Mouse (Mus musculus) adrenal gland, adult (tissue): ENCODE results near the gene Tfap2a.

Experiments
- DNase-seq, 2 experiments: peaks; one replicate each; pipeline ENCODE4 v3.0.0; 2022 to 2023; ENCODE audit warnings: low spot score in 1 of 2; ENCODE audit not compliant: inconsistent age in 2 of 2

Tfap2a gene

DNA sequence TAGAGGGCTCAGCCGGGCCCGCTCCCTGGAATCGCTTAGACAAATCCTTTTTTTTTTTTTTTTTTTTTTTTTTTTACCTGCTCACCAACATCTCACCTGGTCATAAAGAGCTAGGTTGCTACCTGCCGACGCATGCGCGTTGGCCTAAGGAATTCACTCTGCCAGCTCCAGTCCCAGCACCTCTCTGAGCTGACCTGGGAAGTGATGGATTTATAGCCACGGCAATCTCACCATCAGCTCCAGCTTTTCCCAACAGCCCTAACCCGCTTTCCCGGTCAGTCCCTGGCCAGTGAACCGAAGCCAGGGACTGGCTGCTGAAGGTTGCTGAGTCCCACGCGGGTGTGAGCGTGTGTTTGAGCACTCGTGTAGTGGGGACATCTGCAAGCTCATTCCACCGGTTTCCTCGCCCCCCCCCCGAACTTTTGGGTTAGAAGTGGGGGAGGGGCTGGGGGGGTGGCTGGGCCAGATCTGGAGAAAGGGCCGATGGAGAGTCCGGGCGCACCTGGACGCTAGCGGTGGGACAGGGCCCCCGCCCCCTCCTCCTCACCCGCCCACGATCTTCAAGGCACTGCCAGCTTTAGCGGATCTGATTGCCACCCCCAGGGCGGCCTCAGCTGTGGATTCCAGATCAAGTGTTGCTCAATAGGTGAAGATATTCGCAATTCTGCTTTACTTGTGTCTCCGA, at the start of gene Tfap2a:
Gene Tfap2a (minus strand): TSS at position 181 of the 685 bp plus-strand sequence.
- DNase-seq, result no peak

DNA sequence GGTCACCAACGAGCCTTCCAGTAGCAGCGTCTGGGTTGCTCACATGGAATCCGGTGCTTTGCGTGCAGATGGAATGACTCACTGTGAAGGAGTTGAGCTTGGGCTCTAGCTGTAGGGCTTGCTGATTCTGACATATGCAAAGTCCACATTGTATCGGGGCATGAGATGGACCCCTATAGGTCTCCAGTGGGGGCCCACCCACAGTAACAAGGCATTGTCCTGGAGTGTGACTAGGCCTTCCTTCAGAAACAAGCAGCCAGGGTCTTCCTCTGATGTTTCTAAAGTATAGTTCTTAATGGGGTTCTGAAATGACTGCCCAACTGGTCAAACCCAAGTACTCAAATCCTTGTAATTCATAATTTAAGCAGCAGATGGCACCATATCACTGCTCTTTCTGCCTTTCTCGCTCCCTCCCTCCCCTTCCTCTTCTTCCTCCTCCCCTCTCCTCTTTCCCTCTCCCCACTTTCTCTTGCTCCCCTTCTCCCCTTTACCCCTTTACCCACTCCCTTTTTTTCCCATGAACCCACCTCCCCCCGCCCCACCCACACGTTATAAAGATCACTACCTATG, 46.1 kb upstream of the Tfap2a start:
- DNase-seq, result peak in 1 of 2 experiments; percentile 70

DNA sequence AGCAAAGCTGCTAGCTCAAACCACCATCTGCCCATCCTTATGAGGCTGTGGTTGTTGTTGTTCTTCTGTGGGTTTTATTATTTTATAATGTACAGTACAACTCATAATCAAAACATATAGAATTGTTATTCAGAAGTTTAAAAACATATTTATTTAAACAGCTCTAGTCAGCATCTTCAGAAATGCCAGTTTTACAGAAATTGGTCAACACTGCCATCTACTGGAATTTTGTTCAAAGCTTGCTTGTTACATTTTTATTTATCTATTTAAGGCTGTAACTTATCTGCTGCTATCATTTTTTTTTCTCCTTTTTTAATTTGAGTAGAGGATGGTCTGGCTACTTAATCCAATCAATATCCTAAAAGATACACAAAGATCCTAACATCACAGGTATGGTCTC, 19.8 kb upstream of the Tfap2a start:
- DNase-seq, result peak in 1 of 2 experiments; percentile 52

DNA sequence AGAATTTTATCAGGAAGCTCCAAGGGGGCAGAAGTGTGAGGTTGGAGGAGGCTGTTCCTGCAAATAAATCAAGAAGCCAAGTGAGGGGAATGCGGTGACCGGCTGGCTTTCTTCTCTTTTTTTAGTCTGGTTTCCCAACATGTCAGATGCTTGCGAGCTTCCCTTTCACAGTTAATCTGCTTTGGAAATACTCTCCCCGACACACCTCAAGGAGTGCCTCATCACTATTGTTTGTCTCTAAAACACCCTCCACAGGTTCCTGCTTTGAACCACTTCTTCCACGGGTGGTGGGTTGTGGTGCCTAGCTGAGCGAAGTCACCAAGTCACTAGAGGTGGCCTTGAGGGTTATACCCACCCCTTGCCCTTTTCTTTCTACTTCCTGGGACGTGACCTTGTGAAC, 18.2 kb upstream of the Tfap2a start:
- no peak for DNase-seq

DNA sequence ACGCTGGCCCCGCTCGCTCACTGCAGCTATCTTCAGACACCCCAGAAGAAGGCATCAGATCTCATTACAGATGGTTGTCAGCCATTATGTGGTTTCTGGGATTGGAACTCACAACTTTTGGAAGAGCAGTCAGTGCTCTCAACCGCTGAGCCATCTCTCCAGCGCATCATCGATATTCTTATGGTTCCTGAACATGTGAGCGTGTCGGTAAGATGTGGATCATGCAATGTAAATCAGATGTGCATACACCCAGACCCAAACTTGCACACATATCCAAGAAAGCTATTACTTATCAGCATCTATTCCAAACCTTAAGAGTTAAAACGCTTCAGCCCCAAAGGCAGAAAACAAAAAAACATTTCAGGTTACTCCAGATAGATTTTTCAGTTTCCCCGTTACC, 15.9 kb upstream of the Tfap2a start:
- no peak for DNase-seq

DNA sequence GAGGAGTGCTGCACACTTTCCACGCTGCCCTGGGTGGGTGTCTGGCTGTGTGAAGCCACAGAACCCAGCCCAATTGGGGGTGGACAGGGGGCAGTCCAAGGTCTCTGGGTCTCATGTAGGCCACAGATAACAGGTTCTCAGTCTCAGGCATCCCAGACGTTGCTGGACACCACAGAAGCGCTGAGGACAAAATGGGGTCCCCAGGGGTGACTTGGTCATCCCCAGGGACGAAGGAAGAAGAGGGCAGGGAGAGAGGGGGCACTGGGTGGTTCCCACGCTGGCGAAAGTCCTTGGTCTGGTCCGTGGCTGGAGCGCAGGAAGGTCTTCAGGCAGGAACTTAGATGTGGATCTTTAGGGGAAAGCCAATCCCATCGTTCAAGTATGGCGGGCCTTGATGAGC, 13.7 kb upstream of the Tfap2a start:
- DNase-seq, result no peak

DNA sequence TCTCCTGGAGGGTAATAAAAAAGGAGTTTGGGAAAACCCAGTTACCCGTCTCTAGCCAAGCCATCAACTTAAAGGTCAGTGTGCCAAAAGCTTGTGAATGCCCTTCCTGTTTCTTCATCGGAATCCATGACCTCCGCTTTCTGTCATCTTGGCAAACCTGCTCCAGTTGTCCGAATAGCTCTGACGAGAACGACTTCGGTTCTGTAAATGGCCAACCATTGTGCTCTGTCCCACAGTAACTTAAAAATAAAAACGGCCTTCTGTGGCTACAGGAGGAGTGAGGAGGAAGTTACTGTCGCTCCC, 11.4 kb upstream of the Tfap2a start:
- peak; percentile 15 to 63 for DNase-seq

DNA sequence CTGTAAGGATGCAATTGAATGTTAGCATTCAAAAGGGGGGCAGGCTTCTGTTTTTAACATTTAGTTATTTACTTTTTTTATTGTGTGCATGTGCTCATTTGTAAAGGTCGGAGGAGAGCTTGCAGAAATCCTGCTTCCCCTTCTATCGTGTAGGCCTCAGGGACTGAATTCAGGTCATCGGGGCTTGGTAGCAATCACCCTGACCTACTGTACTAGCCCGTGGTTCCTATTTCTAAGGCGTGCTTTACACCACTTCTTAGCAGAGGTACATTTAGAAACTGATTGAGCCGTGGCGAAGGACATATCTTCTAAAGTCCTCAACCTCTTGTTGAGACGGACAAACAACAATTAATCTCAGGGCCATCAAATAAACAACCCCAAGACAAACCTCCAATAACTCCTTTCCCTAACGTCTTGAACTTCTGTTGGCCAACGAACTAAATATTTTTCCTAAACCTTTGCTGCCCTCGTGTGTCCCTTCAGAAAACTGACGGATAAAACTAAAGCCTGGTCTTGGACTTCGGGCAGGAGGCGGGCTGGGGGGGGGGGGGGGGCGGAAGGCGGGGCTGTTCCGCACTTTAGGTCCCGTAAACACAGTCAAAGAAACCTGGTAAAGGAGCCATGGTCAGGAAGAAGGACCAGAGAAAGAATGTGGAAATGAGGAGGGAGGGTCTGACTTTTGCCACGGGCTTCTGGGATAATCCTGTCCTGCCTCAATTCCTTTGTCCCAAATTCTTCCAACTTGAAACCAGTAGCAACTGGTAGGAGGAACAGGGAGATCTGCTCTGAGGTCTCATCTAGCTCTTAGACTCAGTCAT, 10.8 kb upstream of the Tfap2a start:
- peak in 1 of 2 experiments; percentile 65 for DNase-seq

DNA sequence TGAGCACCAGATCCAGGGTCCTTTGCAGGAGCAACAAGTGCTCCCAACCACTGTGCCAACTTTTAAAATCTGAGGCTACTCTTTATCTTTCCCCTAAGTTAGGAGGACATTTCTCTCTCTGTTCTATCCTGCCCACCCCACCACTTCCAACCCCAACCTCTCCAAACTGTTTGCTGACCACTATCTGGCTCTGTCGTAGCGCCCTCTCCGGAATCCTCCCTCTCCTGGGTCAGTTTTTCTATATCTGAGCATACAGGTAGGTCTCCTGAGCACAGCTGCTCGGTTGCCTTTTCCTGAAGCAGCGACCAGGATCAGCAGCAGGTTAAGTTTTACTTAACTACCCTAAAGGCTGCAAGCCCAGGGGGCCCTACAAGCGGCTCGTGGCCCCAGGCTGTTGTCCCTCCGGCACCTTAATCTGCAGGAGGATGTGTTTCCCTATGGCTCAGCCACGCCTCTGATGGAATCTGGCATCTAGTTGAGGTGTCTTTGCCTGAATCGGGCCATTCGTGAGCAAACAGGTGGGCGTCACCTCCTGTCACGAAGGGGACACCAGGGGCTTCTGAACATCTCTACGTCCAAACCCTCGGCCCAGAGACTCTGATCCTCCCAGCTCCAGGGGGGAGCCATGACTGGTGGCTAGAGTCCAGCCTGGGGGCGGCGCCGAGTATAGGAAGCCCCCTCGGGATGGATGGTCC, 6.1 kb upstream of the Tfap2a start:
- DNase-seq, result no peak

DNA sequence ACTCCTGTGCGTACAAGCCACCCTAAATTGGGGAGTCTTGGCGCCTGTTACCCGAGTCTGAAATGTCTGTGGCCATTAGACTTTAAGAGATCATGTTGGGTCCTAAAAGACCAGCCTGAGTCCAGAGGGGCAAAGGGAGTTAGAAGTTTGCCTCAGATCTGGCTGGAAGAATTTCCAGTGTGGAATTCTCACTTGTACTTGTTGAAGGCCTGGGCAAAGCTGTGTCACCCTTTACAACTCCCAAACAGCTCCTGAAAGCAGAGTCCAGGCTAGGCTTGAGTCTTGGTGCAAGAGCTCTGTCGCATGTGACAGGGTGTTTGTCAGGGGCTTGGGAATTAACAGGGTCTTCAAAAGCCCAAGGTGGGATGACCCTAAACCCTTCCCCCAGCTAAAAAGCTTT, 5.0 kb upstream of the Tfap2a start:
- no peak for DNase-seq

DNA sequence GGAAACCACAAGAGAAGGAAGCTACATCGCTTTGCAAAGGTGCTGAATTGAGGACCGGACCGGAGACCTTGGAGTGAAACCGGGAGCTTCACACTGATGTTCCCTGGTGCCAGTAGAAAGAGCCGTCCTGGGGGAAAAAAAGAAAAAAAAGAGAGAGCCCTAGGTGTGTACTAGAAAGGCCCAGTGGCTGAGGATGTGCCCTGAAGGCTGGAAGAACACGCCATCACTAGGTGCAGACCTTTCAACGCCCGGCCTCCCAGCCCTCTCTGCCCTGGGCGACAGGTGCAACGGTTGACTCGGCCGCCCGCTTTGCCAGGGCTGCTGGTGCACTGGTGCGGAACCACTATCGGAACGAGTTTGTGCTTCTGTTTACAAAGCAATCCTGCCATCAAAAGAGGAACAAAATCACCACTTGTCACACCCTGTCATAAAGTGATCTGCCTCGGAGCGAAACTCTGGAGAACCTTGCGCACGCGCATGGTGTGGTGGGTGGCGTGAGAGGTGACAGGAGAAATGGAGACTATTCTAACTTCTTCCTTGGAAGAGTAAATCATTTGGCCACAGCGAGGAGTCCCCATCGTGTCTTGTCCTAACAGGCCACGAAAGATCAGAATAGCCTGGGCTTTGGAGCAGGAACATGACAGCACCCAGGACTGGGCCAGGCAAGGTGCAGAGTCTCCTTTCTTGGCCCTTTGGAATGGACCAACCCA, 3.8 kb upstream of the Tfap2a start:
- DNase-seq, result no peak

DNA sequence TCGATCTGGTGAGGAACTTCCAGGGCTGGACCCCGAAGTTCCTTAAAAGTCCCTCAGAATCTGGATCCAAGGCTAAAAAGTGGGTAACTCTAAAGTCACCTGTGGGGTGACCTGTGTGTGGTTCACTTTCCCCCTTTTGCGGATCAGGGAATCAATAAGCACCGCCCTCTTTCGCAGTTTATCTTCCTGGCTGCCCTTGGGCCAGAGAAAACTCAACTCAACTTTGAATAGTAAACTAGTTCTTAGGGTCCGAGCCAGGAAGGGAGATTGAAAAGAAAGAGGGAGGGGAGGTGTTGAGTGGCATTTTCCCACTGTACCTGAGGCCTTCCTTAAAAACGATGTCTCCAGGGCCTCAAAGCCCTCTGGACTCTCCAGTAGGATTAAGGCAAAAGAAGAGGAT, 3.3 kb upstream of the Tfap2a start:
- no peak for DNase-seq

DNA sequence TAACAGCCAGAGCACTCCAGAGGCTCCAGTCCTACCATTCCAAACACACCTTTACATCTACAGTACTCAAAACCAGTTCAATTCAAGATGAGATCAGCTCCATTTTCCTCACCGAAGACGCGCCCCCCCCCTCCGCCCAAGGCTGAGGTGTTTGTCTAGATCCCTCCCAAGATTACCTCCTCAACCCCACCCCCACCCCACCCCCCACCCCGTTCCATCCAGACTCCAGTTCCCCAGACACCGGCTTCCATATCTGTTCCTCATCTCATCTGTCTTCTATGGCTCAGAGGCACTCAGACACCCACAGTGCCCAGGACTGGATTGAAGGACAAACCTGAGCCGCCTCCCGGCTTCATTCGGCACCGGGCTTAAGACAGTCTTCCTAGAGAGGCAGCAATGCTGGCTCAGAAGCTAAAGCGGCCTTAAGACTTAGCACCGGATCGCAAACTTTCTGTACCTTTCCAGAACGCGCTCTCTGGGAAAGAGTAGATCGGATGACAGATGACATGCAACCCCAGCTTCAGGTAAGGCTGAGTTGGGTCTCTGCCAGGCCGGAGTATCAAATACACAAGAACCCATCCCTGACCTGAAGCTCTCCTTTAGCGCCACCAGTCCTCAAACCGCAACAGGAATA, 2.7 kb upstream of the Tfap2a start:
- DNase-seq, result no peak

DNA sequence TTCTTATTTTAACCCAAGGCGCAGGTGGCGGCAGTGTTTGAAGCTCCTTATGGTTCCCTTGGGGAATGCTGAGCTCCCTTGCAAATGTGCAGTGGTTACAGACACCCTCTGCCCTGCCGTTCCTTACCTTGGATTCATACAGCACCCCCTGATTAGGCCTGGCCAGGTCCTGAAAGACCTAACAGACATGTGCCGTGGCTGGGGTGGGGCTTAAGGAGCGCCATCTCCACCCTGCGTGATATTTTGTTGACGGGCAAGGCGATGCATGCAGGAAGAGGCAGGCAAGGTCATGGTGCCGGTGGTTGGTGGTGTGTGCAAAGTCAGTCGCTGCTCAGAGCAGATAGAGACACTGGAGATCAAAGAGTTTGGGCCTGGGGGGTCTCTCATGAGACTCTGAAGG, 1.7 kb upstream of the Tfap2a start:
- no peak for DNase-seq

DNA sequence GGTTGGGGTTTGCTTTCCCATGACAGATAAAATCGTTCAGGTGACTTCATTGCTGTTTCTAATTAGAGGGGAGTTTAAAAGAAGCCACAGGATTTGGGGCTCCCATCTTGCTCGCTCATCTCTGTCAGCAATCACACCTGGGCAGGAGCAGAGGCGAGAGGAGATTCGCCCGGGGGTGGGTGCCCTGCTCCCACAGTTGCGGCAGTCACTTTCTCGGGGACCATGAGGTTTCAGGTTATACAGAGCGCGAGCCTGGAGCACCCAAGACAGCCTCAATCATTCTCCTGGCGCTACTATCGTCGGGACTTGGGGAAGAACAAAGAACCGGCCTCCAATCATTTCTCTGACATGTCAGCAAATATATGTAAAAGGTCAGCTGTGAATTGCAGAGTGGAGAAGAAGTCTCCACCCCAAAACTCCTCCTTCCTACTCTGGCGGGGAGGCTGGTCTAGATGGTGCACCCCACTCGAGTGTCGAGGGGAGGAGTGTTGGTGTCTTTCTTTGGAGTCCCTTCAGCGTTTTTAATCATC, 1.0 kb upstream of the Tfap2a start:
- DNase-seq, result no peak

DNA sequence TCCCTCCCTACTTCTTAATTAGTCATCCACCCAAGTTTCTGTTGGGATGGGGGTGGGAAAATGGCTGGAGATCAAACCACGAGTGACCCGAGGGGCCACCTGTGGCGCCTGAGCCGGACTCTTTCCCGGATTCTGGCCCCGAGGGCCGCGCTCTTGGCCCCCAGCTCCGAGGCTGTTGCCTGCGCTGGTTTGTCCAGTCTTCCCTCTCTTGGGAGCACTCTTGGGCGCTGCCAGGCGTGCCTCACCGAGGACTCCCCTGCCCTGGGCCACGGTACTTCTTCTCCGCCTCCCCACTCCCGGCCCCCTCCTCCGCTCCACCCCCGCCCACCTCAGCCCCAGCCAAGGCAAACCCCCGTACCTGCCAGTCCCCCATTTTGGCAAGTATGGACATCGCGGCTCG, 415 bp downstream of the Tfap2a start:
- DNase-seq, result no peak

DNA sequence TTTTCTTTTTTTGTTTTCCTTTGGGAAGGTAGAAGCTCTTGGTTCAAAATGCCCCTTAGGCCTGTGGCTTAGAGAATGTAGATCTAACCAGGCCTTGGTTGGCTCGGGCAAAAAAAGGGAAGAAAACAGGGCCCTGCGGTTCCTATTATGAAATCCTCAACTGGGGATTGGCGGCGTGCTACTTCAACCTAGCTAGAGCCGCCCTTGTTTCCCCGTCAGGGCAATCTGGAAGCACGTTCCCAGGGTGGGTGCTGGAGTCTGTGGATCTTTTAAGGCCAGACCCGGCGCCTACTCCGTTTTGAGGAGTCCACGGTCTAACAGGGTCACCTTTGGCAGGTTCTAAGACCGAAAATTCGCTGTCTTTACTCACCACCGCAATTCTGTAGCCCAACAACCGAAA, 1.1 kb downstream of the Tfap2a start:
- no peak for DNase-seq

DNA sequence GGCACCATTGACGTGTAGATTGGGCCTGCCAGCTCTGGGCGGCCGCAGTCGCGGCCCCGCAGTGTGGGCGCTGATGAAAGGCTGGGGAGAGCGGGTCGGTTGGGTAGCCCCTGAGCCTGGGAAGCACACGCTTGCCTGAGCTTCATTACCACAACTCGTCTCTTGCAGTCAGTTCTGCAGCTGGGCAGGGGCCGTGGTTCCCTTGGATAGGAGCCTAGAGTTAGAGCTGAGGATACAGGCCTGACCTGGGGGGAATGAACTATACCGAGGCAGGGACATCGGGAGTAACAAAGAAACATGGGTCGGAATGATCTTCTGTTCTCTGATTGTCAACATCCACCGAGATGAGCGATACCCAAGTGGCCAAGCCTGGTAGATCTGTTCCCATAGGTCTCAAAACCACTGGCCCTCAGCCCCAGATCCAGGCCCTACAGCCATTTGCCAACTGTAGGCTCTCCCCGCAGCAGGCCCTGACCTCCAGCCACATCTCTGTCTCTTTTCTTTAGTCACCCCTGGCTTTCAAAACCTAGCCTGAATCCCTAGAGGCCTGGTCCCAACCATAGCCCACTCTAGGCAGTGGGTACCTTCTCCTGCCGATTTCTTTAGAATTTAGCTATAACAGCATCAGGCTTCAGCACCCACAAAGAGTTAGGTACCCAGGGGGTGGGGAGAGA, 1.9 kb downstream of the Tfap2a start:
- no peak for DNase-seq

DNA sequence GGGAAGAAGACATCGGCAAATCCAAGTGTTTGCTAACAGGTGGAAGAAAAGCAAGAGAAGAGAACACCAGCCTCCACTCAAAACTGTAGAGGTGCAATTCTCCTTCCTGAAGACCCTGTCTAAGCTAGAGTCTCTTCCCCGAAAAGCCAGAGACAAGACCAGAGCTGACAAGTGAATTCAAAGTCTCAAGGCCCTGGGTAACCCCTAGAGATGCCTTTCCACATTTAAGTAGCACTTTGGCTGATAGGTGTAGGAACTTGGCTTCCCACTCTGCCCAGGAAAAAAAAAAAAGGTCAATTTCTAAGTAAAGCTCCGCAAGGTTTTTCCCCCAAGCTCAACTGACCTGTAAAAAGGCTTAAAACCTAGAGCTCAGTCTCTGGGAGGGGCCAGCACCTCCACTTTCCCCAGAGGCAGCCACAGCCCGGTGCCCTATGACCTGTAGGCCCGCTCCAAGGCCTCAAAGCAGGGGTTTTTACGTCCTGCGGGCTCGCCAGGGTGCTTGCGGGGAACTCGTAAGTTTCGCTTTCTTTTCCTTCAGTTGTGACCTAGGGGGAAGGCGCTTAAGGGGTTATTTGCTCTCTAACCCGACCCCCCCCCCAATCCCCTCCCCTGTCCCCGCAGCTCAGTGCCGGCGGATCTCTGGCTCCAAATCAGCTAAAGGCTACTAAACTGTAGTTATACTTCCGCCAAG, 2.6 kb downstream of the Tfap2a start:
- no peak for DNase-seq
